Mouse (Mus musculus): Measurements from ENCODE around the gene Pcmt1. TPM values are rescaled to one million over a fixed set of nuclear protein-coding genes. Genes with fewer than 3 reads are reported as not detected.
"Not testable (repeated sequence)": the region's sequence is repeated elsewhere in the genome, so short reads cannot be mapped to it uniquely, and the experiment has no call there.

Gene Pcmt1
- total RNA-seq, 2 experiments from 2014 or later: 66.6 to 68.3 TPM

- ATAC-seq (replicated peaks; ENCODE audit: poor library complexity): no peak
Measured at GRCm38 (mm10) chr10:7649059-7649458, 31.9 kb downstream of the Pcmt1 start.

- no peak for ATAC-seq (replicated peaks; ENCODE audit: poor library complexity)
Measured at GRCm38 (mm10) chr10:7645911-7646310, 35.0 kb downstream of the Pcmt1 start.

- ATAC-seq (replicated peaks; ENCODE audit: poor library complexity): no peak
Measured at GRCm38 (mm10) chr10:7640366-7640765, 40.6 kb downstream of the Pcmt1 start.

DNA sequence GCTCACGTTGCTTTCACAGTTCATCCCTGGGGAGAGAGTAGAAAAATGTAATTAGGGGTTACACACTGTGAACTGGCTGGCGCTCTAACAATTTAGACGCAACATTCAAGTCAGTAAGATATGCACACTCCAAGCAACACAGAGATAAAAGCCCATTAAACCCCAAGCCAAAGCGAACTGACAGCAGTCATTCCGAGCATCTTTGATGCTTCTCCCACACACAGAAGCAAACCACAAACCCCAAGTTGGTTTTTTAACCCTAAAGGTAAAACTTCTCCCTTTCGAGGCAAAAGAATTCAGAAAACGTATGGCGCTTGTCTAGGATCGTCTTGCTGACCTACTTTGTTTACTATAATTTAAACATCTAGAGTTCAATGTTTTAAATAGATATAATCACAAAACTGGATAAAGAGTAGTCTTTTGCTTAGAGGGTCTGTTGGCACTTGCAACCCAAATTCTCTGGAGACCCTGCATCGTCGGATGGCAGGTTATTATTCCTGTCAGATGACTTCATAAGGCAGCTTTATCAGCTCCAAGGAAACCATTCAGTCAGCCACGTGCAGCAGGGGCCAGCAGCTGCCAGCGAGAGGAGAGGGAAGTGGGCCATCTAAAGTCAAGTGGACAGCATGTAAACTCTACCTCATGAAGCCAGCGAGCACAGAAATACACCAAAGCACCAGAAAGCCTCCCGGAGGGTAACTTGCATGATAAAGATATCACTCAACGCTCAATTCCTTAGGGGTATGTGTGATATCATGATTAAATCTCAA lies 49.8 kb downstream of the Pcmt1 start:
- ATAC-seq (replicated peaks; ENCODE audit: poor library complexity): no peak

GRCm38 (mm10) chr10:7630286-7630685 lies 50.6 kb downstream of the Pcmt1 start:
- no peak for ATAC-seq (replicated peaks; ENCODE audit: poor library complexity)

- ATAC-seq (replicated peaks; ENCODE audit: poor library complexity): no peak
Measured at GRCm38 (mm10) chr10:7629092-7629491, 51.8 kb downstream of the Pcmt1 start.

GRCm38 (mm10) chr10:7623861-7624518 lies 56.9 kb downstream of the Pcmt1 start:
- ATAC-seq (replicated peaks; ENCODE audit: poor library complexity): no peak

DNA sequence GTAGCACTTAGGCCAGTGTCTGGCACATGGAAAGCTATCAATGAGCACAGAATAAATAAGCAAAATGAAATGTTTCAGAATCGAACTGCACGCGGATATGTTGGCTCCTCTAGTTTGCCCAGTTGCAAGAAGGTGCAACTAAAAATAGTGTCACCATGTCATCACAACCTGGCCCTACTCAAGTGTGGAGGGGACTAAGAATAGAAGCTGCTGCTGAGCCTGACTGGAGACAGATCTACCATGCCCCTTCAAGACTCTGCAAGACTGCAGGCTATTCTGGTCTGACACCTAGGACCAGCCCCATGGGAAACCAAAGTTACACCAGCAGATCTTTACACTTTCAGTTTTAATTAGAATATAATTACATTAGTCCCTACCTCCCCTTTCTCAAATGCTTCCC lies 58.6 kb downstream of the Pcmt1 start:
- ATAC-seq (replicated peaks; ENCODE audit: poor library complexity): no peak

GRCm38 (mm10) chr10:7620723-7621122 lies 60.2 kb downstream of the Pcmt1 start:
- ATAC-seq (replicated peaks; ENCODE audit: poor library complexity): no peak

- no peak for ATAC-seq (replicated peaks; ENCODE audit: poor library complexity)
Measured at GRCm38 (mm10) chr10:7619821-7620241, 61.1 kb downstream of the Pcmt1 start.

DNA sequence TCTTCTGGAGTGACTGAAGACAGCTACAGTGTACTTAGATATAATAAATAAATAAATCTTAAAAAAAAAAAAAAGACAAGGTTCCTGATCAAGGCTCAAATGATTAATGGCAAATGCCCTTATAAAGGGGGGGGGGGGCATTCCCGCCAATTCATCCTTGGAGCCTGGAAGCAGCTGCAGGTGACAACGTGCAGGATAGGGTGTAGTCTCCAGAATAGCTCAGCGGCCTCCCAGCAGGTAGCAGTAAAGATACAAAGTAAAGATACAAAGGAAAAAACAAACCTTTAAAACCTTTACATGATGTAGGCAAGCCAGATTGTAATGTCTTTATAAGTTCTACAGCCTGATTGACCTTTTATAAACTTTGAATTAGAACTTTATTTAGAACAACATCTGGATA lies 63.4 kb downstream of the Pcmt1 start:
- not testable (repeated sequence) for ATAC-seq (replicated peaks; ENCODE audit: poor library complexity)

DNA sequence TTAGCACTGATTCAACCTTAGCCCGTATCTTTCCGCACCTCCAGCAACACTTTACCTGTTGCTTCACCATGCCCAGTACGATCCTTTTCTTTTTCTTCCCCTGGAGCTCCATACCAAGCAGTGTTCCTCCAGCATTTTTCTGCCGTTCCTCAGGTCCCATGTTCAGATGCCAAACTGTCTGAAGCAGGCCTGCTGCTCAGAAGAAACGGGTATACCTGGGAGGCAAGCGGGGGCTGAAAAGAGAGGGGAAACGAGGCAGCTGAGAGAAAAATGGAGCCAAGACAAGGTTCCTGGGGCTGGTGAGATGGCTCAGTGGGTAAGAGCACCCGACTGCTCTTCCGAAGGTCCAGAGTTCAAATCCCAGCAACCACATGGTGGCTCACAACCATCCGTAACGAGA lies 63.8 kb downstream of the Pcmt1 start:
- ATAC-seq (replicated peaks; ENCODE audit: poor library complexity): not testable (repeated sequence)

DNA sequence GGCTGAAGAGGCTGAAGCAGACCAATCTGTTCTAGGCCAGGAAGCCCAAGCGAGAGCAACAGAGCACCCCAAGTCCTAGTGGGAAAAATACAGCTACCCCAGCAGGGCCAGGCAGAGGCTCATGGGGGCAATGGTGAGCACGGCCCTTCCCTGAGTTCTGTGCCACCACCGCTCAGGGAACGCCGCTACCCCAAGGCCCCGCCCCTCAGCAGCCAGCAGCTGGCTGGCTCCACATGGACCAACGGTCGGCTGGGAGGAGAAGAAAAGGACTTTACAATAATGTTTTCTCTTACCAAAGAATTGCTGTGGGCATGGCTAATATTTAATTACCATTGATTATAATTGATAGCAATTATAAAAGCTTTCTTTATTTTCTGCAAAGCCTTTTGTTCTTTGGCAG lies 66.1 kb downstream of the Pcmt1 start:
- no peak for ATAC-seq (replicated peaks; ENCODE audit: poor library complexity)

DNA sequence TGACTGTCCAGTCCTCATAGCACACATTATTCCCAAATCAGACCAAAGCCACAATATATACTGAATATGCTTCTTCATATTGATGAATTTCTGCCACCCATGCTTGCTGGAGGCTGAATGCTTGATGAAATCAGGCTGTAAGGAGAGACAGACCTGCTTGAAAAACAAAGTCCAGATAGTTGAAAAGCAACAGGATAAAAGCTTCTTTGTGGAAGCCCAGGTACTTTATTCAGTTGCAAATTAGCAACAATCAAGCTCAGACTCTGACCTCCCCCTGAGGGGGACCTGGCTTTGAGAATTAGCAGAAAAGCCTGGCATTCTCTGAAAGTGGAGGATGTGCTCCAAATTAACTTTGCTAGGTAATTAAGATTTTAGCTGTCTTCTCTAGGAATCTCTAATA lies 68.7 kb downstream of the Pcmt1 start:
- ATAC-seq (replicated peaks; ENCODE audit: poor library complexity): not testable (repeated sequence)

DNA sequence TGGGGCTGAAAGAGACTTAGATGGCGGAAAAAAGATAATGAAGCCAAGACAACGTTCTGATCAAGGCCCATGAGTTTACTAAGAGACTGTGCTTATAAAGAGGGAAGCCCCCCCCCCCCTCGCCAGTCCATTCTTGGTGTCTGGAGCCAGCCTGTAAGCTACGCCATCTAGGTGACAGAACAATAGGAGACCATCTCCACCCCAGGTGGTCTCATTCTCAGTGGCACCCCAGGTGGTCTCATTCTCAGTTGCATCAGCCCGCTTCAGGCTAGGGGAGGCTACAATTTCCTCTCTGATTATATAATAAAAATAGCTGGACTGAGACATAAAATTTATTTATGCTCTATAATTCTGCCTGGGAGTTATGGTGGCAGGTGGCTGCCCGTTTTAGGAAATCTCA lies 69.3 kb downstream of the Pcmt1 start:
- ATAC-seq (replicated peaks; ENCODE audit: poor library complexity): no peak

DNA sequence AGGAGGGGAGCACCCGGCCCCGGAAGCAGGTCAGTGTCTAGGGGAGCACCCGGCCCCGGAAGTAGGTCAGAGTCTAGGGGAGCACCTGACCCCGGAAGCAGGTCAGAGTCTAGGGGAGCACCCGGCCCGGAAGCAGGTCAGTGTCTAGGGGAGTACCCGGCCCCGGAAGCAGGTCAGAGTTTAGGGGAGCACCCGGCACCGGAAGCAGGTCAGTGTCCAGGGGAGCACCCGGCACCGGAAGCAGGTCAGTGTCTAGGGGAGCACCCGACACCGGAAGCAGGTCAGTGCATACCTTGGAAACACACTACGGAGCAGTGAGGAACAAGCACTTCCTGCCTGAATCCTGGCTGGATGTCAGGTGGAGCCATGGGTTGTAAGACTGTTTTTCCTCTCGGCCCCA lies 72.3 kb downstream of the Pcmt1 start:
- no peak for ATAC-seq (replicated peaks; ENCODE audit: poor library complexity)

- ATAC-seq (replicated peaks; ENCODE audit: poor library complexity): no peak
Measured at GRCm38 (mm10) chr10:7606437-7606836, 74.5 kb downstream of the Pcmt1 start.

- no peak for ATAC-seq (replicated peaks; ENCODE audit: poor library complexity)
Measured at GRCm38 (mm10) chr10:7605168-7605567, 75.8 kb downstream of the Pcmt1 start.

DNA sequence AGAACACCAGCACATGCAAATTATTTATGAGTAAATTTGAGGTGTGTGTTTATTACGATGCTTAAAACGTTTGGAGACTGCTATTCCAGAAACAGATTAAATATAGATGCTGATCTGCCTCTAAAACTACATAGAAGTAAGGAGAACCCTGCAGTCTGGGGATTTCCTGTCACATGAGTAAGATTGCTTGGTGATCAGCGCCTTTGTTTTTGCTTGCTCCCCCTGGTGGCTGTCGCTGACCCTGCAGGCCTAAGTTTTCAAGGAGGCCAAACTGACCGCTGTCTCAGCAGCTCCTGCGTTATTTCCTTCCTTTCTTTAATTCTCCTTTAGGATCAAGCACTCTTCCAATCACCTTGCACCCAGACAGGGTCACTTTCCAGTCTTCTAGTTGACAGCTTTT lies 80.3 kb downstream of the Pcmt1 start:
- ATAC-seq (replicated peaks; ENCODE audit: poor library complexity): peak; percentile 97

DNA sequence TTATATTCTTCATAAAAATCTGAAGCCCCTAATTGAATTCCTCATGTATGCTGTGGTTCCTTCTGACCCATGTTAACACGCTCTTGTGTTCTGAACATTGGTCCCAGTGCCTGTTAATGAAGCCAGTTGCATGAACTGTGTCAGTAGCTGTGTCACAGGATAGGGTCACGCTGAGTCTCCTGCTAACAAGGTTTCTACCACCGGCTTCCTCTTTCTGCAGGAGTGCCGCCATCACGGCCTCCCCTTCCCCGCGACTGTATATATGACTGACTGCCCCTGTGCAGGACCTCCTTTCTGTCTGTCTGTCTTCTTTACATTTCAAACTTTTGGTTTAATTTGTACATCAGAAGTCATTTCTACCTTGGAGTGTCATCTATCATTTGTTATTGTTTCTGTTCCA lies 82.8 kb downstream of the Pcmt1 start:
- ATAC-seq (replicated peaks; ENCODE audit: poor library complexity): peak; percentile 76

- no peak for ATAC-seq (replicated peaks; ENCODE audit: poor library complexity)
Measured at GRCm38 (mm10) chr10:7596251-7596650, 84.7 kb downstream of the Pcmt1 start.

DNA sequence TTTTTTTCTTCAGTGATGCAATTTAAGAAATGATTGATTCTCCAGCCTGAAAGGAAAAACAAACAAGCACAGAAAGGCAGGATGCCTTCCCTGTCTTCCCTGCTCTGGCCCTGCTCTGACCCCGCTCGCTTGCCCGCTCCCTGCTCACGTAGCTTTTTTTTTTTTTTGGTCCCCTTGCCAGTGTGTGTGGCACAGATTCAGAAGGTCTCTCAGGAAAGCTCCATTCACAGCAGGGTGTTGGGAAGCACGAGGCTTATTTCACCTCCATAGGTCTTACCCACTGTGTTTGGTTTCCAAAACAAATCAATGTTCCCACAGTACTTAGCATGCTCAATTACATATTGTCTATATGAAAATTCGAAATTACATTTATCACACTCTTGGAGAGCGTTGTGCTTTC lies 86.1 kb downstream of the Pcmt1 start:
- ATAC-seq (replicated peaks; ENCODE audit: poor library complexity): no peak

DNA sequence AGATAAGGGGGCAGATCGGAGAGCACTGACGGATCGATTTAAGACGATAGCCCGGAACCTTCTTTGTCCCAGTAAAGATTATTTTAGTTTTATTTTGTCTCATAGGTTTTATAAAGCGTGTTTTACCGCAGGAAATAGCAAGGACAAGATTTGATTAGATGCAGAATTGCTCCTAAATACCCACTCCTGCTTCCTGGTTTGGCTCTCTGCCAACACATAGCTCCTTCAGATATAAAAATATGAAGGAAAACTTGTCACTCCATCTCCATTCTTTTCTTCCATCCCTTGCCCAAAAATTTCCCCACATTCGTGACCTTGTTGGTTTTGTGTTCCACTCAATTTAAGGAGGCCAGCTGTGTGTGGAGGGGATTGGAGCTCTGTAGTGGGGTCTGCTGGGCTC lies 90.1 kb downstream of the Pcmt1 start:
- no peak for ATAC-seq (replicated peaks; ENCODE audit: poor library complexity)
